Mouse (Mus musculus) thymus, adult 18-20 months (tissue): ENCODE measurements around the gene Cd81.

Experiments used
- DNase-seq, 2 experiments: peaks; one replicate each; pipeline ENCODE4 v3.0.0; 2022; ENCODE audit warnings: mixed read lengths in 2 of 2

The Cd81 gene

DNA sequence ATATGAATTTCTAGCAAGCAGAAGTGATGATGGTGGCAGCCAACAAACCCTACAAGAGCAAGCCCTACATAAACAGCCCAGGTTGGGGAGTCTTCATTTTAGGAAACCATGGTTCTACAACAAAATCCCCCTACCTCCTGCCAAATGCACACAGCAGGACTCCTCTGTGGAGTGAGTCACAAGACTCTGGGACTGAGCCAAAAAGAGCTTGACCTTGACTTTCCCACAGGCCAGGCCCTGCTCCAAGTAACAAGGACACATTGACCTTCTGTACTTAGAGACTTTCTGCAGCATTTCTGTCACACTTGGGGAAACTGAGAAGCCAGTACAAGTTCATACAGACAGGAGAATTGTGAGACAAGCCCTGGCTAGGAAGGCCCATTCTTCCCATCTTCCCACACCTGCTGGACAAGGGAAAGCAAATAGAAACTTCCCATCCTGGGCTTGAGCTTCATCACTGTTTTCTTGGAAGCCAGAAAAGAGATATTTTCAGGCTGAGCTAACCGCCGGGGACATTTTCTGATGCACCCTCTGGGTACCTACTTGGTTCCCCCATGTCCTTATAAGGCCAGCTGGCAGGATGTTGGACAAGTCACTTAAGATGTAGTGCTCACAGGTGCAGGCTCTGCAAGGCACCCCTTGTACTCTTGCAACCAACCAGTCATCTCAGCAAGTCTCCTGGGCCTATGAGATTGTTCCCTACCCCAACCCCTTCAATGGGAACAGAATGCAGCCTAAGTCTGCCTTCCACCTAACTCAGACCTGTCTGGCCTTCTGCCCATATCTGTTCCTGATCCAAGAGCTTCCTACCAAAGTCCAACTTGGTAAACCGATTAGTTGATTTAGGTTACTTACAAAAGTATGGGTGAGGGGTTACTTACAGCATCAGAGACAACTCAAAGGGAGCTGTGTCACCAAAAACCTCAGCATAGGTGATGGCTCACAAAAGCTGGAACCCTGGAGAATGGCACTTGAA lies 2.4 kb upstream of the Cd81 start:
- no peak for DNase-seq

DNA sequence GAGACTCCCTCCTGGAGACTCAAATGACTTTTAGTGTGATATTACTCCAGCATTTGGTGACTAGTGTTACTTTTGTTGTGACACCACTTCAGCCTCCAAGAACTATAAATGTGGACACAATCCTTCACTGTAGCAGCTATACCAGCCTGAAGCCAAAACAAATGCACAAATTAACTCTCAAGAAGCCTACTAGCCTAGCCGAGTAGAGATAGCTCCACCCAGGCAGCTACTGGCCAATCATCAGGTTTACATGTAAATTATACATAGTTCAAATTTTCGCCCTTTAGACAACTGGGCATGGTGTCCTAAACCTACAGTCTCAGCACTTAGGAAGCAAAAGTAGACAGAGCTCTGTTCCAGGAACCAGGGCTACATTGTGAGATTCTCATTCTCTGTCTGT lies 1.2 kb upstream of the Cd81 start:
- no peak for DNase-seq

DNA sequence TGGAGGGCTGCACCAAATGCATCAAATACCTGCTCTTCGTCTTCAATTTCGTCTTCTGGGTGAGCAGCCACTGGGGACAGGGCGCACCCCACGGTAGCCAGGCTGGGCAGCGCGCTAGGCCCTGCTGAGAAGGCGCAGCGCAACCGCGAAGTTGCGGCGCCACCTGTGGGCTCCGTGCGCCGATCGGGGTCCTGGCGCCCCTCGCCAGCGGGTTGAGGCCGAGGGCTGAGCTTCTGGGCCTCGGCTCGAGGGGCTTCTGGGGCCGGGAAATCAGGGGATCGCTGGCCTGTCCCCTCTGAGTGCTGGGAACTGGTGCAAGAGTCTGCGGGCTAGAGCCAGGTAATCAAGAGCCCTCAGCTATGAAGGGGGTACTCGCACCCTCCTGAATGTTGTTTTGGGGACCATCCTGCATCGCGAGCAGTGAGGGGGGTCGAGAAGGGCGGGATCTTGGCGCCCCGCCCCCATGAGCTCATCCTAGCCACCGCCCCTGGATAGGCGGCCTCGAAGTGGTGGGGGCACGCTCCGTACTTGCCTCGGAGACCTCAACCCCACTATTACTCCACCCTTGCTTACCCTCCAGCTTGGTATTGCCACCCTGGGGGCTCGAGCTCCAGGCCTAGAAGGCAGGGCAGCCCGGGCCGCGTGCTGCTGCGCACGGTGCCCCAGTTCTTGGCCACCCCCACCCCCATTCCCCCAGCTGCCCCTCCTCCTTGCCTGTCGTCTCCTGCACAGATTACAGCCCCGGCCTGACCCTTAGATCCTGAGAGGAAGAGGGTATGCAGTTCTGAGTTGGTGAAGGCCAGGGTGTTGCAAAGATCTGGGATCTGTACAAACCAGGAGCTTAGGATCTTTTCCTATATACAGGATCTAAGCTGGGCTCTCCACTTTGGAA lies 715 bp downstream of the Cd81 start:
- peak; percentile 65 to 75 for DNase-seq

DNA sequence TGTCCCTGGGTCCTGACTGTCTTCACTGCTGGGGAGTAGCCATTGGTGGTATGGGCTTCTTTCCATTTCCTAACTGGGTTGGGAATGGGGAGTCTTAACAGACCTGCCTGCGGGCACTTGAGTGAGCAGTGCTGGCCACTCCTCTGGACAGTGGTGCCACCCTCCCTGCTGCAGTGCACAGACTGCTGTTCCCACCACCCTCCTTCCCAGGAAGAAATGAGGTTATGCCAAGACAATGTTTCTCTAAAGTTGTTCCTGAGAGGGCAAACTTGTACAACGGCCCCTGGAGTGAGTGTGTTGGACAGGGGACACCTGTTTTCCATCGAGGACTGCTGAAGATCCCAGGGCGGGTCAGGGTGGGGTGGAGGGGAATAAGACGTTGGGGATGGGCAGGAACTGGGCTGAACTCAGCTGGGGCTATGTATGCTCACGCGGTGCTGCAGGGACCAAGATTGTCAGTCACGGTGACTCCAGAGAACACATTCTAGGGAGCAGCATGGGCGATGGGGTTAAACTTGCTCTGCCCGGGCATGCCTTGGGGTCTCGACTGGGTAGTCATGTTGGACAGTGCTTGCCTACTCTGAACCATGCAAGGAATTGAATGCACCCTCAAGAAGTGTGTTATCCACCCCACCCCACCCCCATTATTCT lies 1.5 kb downstream of the Cd81 start:
- DNase-seq: no peak

DNA sequence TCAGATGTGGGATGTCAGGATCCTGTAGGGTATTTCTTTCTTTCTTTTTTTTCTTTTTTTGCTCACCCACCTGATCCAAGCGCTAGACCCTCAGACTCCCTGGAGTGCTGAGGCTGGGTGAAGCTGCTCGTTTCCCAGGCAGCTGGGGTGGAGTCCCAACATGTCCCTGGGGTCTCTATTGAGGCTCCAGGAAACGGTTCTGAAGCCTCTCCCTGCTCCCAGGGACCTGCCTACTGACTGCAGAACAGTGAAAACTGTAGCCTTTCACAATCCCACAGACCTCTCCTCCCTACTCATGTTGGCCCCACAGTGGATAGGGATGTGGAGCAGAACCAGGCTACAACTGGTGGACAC lies 2.0 kb downstream of the Cd81 start:
- no peak for DNase-seq

DNA sequence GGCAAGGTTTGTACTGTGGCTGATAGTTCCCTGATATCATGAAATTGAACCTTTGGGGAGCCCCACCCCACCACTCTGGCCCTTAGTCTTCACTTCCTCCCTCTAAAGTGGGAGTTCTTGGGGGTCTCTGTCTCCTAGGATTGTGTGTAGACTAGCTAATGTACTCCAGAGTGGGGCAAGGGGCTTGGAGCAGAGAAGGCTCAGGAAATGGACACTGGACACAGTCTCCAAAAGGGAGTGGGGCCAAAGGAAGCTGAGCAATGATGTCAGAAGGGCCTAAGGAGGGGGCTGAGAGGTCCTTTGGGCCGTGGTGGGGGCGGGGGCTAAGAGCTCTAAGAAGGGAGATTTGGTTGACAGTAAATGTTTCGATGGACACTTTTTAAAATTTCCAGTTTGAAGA lies 2.5 kb downstream of the Cd81 start:
- no peak for DNase-seq

DNA sequence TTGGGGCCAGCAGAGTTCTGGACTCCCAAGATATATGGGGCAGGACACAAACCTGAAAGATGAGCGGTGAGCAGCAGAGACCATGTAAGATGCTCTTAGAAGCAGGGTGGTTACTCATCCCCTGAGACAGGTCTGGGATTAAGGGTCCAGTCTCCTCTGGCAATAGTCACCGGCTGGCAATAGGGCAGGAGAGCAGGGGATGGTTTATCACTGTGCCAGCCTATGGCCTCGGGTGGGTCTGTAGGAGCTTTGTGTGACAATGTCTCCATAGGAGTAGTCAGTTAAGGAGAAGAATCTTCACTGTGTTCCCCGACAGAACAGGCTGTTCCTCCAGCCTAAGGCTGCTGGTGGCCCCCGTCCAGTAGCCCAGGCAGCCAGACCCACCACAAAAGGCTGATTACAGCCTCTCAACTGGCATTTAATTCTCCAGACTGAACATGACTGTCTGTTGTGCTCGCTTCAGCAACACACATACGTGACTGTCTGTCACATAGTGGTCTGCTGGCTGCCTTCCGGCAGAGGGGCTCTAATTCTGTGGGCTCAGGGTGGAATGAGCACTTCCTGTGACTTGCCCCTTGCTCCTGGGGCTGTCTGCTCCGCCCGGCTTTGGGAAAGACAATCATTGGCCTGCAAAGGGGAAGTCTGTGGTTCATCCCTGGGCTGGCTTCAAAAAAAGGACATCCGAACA lies 3.1 kb downstream of the Cd81 start:
- DNase-seq: no peak

DNA sequence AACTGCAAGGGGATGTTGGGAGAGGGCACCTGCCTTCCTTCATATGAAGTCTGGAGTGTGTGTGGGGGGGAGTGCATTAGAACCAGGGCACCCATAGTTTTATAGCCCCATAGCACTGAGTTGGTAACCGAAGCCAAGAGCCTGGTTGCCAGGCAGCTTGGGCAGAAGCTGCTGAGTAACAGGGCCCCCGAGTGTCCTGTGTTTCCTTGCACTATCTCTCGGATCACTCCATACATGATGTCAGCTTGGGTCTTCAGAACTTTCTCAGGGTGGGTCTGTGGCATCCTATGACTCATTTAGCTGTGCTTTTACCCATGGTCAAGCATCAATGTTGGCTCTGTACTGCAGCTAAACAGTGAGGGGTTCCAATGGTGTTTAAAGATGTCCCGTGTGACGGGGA lies 4.5 kb downstream of the Cd81 start:
- no peak for DNase-seq

DNA sequence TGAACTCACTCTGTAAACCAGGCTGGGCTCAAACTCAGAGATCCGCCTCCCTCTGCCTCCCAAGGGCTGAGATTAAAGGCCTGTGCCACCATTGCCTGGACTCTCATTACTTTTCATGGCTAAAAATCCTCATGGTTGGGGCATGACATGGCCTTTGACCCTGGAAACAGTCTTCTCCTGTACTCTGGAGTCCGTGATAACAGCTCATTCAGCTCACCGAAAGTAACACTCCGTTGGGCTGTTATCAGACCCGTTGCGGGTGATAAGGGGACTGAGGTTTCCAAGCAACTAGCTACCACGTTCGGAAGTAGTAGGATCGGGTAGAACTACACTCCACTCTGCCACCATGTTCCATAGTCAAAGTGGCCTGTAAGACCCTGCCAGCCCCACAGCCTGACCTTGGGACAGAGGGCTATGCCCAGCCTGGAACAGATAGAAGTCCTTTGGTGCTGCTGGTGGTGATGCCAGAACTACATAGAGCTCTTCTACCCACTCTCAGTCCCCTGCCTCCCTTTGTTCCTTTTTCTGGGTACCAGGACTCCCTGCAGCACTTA lies 5.2 kb downstream of the Cd81 start:
- DNase-seq: no peak

DNA sequence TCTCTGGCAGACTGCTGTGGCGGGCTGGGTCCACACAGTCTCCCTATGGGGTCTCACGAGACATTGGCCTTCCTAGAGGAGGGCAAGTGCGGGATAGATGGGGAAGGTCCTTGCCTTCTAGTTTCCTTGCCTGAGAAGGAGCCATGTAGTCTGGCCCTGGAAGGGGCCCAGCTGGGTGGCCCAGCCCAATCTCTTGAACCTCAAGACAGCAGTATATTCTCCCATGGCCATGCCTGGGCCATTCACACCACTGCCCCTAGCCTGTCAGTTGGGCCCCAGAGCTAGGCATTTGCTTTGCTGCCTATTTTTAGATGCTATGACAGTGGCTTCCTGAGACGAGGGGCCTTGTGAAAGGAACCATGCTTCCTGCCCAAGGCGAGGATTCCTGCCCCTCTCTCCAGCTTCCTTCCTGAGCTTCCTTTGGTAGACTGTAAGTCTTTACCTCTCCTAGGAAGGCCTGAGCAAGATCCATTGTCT lies 5.7 kb downstream of the Cd81 start:
- no peak for DNase-seq

DNA sequence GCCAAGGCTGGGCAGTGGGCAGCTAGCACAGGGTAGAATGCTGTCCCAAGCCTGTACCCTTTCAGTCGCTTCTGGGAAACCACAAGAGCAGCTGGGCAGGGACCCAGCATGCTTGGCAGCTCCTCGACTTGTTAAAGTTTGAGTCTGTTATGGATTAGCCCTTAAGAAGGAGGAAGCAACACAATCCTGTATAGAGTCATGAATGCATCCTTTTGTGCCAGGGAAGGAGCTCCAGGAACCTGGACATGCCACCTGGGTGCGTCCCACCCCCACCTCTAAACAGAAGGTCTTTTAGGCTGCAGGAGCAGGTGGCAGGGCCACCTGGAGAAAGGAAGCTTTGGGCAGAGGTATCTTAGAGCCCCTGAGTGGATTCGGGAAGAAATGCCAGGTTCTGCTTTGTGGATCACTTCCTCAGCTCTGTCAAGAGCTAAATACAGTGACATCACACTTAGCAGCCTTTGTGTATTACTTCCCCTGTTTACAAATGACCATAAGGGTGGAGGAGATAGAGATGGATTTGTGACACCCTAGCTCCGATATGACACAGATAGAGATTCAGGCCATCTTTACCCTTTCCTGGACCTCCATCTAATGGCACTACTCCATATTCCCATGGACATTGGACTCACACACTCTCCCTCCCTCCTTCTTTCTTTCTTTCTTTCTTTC lies 6.8 kb downstream of the Cd81 start:
- DNase-seq: no peak

DNA sequence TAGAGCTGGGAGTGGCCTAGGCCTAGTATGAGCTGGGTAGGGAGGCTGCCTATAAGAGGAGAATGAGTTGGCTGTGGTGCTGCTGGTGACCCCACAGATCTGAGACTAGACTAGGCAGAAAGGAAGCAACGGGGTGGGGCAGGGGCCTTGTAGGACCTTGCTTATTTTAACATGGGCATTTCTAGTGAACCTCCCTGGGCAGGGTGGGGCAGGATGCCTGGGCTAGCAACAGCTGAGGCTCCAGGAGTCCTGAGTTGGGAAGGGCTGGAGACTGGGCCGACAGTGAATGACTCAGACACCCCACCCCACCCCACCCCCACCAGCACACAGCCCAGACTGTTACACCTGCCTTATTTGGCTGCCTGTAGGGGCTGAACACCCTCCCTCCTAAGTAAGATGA lies 10.2 kb downstream of the Cd81 start:
- DNase-seq: no peak

DNA sequence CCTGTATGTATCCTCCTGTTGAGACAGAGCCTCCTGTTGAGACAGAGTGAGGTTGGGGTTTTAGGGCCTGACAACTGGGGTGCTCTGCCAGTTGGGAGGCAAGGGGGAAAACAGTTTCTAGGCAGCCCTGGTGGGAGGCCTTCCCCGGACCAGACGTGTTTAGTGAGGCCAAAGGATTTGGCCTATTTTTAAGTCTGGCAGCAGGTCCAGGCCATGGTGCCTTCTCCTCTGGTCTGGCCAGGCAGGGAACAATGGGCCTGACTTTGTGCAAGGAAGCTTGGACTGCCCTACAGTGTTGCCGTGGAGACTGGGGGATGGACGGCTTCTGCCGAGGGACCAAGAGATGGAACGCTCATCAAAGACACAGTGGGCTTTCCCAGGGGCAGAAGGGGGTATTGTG lies 11.7 kb downstream of the Cd81 start:
- DNase-seq: no peak

DNA sequence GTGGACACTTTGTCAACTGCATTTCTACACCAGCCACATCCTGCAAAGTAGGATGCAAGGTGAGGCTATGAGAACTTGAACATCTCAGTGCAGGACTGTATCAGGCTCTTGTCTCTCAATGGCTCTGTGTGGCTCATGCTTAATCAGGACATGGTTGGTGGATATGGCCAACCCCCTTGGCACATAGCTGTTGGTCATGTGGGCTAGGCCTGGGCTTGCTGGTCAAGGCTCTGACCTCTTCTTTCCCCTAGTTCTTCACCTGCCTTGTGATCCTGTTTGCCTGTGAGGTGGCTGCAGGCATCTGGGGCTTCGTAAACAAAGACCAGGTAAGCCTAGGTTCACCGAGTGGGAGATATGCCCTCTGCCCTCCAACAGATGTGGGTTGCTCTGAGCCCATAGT lies 13.2 kb downstream of the Cd81 start:
- no peak for DNase-seq

DNA sequence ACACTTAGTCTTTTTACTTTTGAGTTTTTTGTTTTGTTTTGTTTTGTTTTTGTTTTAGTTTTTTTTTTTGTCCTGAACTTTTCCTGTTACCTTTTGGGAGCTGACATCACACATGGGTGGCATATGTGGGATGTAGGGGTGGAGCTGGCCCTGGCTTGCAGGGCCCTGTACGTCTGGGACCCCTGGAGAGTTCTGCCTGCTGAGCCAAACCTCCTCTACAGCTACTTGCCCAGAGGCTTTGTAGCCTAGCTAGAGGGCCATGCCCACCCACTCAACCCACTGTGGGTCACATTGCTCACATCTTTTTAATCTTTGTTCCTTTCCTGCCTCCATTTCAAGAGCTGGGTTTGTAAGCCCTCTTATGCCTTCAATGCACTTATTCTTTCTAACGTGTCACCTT lies 14.9 kb downstream of the Cd81 start:
- no peak for DNase-seq

DNA sequence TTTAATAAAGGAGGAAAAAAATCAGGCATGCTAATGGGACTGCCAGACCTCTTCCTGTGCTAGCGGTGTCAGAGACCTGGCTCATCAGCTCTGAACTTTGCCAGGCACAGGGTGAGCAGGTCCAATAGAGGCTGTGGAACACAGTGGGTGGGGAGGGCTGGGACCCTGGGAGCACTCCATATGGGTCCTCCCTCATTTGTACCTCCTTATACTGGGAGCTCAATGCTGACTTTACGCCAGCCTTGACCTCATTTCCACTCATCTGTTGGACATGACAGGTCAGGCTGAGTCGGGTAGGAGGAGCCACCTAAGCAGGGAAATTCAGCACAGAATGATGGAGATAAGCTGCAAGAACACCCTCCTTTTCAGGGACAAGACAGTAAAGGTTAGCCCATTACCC lies 15.4 kb downstream of the Cd81 start:
- DNase-seq: no peak

DNA sequence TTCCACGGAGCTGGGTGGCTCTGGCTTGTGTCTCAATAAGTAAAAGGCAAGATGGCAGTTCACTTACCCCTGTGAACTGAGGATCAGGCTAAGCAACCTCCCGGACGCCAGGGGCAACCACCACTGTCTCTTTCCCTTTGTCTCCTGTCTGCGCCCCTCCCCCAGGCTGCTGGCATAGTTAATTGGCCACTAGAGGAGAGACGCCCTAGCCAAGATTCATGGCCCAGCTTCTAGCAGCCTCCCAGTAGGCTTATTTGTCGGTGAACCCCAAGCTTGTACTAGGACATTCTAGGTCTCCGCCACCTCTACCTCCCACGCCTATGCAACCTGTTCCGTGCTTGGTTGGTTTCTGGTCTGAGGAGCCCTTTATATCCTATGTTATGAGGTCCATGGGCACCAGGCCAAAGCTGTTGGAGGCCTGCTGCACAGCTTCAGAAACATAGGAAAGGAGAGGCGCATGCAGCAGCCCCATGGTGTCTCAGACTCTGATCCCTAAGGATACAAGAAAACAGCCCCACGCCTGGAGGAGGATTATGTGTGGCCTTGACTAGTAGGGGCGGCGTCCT lies 15.9 kb downstream of the Cd81 start:
- DNase-seq: peak in 1 of 2 experiments; percentile 36

DNA sequence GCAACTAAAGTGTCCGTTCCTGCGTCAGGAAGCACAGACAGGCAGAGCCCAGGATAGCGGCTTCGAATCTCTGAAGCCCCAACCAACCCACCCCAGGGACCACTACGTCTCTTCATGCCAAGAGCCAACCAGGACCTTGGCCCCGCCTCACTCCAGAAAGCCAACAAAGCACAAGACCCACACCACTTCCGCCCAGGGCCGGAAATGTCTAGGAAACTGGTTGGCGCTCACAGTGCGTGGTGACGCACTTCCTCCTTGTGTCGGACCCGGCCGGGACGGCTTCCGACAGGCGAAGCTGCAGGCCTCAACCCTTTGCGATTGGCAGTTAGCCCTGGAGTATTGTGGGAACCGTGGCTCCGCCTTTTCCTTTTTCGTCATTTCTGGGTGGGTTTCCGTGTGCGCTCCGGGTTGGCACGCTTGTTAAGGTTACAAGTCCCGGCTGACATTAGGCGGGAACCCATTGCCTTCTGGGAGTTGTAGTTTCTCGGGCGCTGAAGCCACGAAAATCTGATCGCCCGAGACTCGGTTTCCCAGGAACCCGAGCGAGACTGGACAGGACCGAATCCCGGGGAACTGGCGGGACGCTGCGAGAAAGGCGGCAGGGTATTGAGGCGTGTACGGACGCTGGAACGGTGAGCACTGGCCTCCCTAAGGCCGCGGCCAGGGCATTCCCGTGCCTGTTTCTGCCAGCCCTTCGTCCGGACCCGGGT lies 16.5 kb downstream of the Cd81 start, which contains the start of gene Tssc4:
Gene Tssc4, plus strand, starts transcription at position 368 of the 710 bp plus-strand sequence.
- DNase-seq: peak; percentile 95 to 98

DNA sequence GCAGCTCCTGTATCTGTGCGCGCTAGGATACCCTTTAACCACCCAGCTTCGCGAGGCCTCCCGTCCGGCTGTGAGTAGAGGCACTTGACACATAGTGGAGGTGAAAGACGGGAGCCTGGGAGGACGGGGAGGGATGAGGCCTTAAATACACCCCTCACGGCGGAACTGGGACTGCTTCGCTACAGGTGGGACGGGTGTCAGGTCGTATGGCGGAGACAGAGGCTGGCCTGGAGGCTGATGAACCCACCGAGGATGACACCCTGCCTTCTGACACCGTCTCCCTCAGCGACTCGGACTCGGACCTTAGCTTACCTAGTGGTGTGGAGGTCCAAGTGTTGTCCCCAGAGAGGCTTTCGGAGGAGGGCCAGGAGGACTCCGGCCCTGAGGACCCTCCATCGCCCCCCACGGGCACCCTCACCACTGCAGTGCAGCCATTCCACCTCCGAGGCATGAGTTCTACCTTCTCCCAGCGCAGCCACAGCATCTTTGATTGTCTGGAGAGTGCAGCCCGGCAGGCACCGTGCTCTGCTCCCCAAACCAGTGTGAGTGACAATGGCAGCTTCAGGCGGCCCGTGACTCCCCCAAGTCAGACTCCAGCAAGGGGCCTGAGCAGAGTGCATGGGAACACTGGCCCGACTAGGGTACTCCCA lies 17.3 kb downstream of the Cd81 start:
- DNase-seq: peak; percentile 31 to 42

DNA sequence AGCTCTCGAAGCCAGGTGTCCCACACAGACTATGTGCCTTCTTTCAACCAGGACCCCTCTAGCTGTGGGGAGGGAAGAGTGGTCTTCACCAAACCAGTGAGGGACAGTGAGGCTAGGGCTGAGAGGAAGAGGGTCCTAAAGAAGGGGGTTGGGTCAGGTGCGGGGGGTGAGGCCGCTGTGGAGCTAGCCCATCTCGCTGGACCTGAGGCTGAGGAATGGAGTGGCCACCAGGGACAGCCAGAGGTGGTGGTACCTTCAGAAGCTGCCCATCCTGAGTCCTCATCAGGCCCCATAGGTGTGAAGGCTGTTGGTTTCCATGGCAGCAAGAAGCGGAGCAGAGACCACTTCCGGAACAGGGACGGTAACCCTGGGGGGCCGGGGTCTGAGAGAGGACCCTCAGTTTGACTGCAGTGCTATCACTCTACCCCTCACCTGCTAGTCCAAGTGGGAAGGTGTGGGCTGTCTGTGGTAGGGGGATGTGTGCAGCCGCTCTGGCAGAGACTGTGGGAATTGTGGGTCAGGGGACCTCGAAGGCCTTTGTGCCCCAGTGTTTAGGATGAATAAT lies 18.0 kb downstream of the Cd81 start:
- no peak for DNase-seq
